ENCODE assay signal across 17 mouse cellular contexts in the genomic region with DNA sequence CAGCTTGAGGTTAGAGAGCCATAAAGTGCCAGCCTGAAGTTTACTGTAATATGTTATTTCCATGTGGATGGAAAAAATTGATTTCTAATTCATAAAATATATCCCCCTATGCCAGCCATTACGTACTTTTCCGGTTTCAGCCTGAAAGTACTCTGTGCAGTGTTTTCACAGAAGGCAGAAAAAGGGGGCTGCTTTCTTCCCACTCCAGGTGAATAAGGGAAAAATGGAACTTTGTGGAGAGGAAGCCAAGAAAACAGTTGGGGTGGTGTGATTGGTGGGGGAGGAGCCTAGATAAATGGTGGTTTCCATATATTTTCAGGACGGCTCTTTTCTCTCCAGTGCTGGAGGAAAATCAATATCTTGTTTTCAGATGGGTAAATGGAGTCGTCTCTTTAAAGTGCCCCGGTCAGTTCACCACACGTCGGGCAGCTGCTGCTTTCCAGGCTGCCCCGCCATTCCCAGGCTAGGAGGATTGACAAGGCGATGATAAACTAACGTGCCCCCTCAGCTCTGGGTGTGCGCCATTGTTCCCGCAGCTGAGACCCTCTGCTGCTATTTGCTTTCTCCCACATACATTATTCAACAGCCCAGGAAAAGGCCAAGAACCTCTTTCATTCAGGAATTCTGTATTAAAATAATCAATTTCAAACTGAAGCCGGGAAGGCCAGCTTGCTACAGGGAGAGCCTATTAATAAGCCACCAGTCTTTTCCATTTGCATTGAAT.
DNase-seq lines count a peak whose midpoint lies in the region; ATAC-seq and TF ChIP-seq lines count a peak whose summit lies in the region.
"Had no signal": no experiment of that assay in that cellular context is flagged by ENCODE, and none has a peak within 500 bp of the region (broad histone marks: within the 10 kb centered on the region; RNA-seq: fewer than 3 reads in every experiment).

No protein-coding gene starts in this region.

- no peak overlapping the region for H3K9ac ChIP-seq in forebrain, embryonic 12.5 days
- H3K9ac ChIP-seq in hindbrain, embryonic 14.5 days = no peak overlapping the region
- H3K9ac ChIP-seq in midbrain, embryonic 15.5 days = no peak overlapping the region

- DNase-seq in brain, embryonic 14.5 days (ENCODE audit: low read depth) = peak; percentile 82
- no peak for DNase-seq in hindbrain, embryonic 14.5 days (ENCODE audit: low spot score)
- DNase-seq in right cerebral cortex, adult 2 months (ENCODE audit: low spot score in 2 of 2) = no peak
- DNase-seq in left cerebral cortex, adult 2 months (ENCODE audit: extremely low spot score in 1 of 2, low spot score in 2 of 2) = no peak
- DNase-seq in right cerebral cortex, postnatal 36 days (ENCODE audit: low spot score in 2 of 2) = no peak
- DNase-seq: adrenal gland, postnatal 36 days; cerebellum, adult 9-11 months; heart, adult 2 months; kidney, adult 8-10 months; lung, adult 18-20 months; thymus, postnatal 36 days had no signal

- WGBS in forebrain, embryonic 12.5 days = 34% methylated on average over 13 of the region's 13 CpGs
- 20% methylated on average over 13 of the region's 13 CpGs for WGBS in hindbrain, embryonic 14.5 days
- 32% methylated on average over 13 of the region's 13 CpGs for WGBS in midbrain, embryonic 15.5 days

- no peak for TF ChIP-seq CTCF in brain, embryonic 14.5 days (IDR thresholded peaks at IDR 0.05; ENCODE audit: borderline replicate concordance, extremely low read depth, insufficient read depth, insufficient read length)
- TF ChIP-seq CTCF in left cerebral cortex, adult 2 months (IDR thresholded peaks at IDR 0.05) = no peak

- no peaks in the 10 kb centered on the region for H3K9me3 ChIP-seq in forebrain, embryonic 12.5 days
- no peaks in the 10 kb centered on the region for H3K9me3 ChIP-seq in hindbrain, embryonic 14.5 days (ENCODE audit: control insufficient read depth, low read length)
- no peaks in the 10 kb centered on the region for H3K9me3 ChIP-seq in midbrain, embryonic 15.5 days

- no peaks in the 10 kb centered on the region for H3K27me3 ChIP-seq in forebrain, embryonic 12.5 days
- H3K27me3 ChIP-seq in hindbrain, embryonic 14.5 days (ENCODE audit: control insufficient read depth, insufficient read depth, low read length) = no peaks in the 10 kb centered on the region
- no peaks in the 10 kb centered on the region for H3K27me3 ChIP-seq in midbrain, embryonic 15.5 days (replicated peaks)

- H3K4me1 ChIP-seq in forebrain, embryonic 12.5 days = peaks cover 21% of the 10 kb centered on the region
- H3K4me1 ChIP-seq in hindbrain, embryonic 14.5 days (replicated peaks; ENCODE audit: control insufficient read depth, insufficient read depth, low read length) = no peaks in the 10 kb centered on the region
- peaks cover 3% of the 10 kb centered on the region; the same call in 1 of the 2 replicates for H3K4me1 ChIP-seq in midbrain, embryonic 15.5 days

- intact Hi-C loops in left cerebral cortex, adult 2 months (cut with DNase I) = no loop called here

- H3K4me2 ChIP-seq in forebrain, embryonic 12.5 days = peak overlapping the region; percentile 22; the same call in 1 of the 2 replicates
- peak overlapping the region; percentile 30 for H3K4me2 ChIP-seq in hindbrain, embryonic 14.5 days (replicated peaks)
- H3K4me2 ChIP-seq in midbrain, embryonic 15.5 days = peak overlapping the region; percentile 42

- ATAC-seq in forebrain, embryonic 12.5 days (ENCODE audit: low FRiP score) = peak; percentile 86
- peak; percentile 64 for ATAC-seq in hindbrain, embryonic 14.5 days (ENCODE audit: low FRiP score)
- ATAC-seq in midbrain, embryonic 15.5 days (replicated peaks) = peak; percentile 67
- no peak for ATAC-seq in CD4-positive, CD25-positive, alpha-beta regulatory T cell, adult 4 months

- no peak overlapping the region for H3K4me3 ChIP-seq in forebrain, embryonic 12.5 days (replicated peaks)
- no peak overlapping the region; the same call in 1 of the 2 replicates for H3K4me3 ChIP-seq in hindbrain, embryonic 14.5 days (replicated peaks; ENCODE audit: low read length)
- no peak overlapping the region for H3K4me3 ChIP-seq in midbrain, embryonic 15.5 days
- H3K4me3 ChIP-seq in left cerebral cortex, adult 2 months = no peak overlapping the region
- H3K4me3 ChIP-seq: heart, adult 2 months; myocyte had no signal

- no peak for TF ChIP-seq POLR2A in brain, embryonic 14.5 days (IDR thresholded peaks at IDR 0.05; ENCODE audit: borderline replicate concordance, extremely low read depth, insufficient read depth, insufficient read length, poor library complexity, severe bottlenecking)

- 0 out of 2 replicates have a peak overlapping the region, but pooled peaks have one; percentile 25 for H3K27ac ChIP-seq in forebrain, embryonic 12.5 days
- 0 out of 2 replicates have a peak overlapping the region, but pooled peaks have one; percentile 7 for H3K27ac ChIP-seq in hindbrain, embryonic 14.5 days
- H3K27ac ChIP-seq in midbrain, embryonic 15.5 days = no peak overlapping the region
- no peak overlapping the region for H3K27ac ChIP-seq in left cerebral cortex, adult 2 months
- H3K27ac ChIP-seq: heart, adult 2 months; macrophage; stomach, postnatal 0 days had no signal

- H3K36me3 ChIP-seq in forebrain, embryonic 12.5 days (replicated peaks) = no peaks in the 10 kb centered on the region
- H3K36me3 ChIP-seq in hindbrain, embryonic 14.5 days (replicated peaks; ENCODE audit: control insufficient read depth, insufficient read depth) = no peaks in the 10 kb centered on the region
- H3K36me3 ChIP-seq in midbrain, embryonic 15.5 days (replicated peaks) = no peaks in the 10 kb centered on the region

Comparison
In these comparisons a context has a peak if more than half of its experiments do, and no peak if none do; other contexts are left out.
1. H3K27ac ChIP-seq: peak in forebrain, embryonic 12.5 days (single experiment) and hindbrain, embryonic 14.5 days (single experiment); none in midbrain, embryonic 15.5 days (single experiment) and left cerebral cortex, adult 2 months (single experiment).
2. Peak in every context shown above with its lines, with median percentiles within 50 percentile points of each other: H3K4me2 ChIP-seq.